Mouse (Mus musculus) inflammation-experienced regulatory T-cells, adult 16 weeks (primary cell): ENCODE data around the gene Selenon. TPM values are rescaled to one million over a fixed set of nuclear protein-coding genes. Genes with fewer than 3 reads are reported as not detected.

Experiments
- polyA plus RNA-seq: library from polyadenylated mRNA; unstranded; fragments of 100-300 nt; shearing (Covaris generic); gene quantifications from one replicate; pipeline ENCODE4 v1.2.1, GENCODE M21; 2017

Selenon gene
- polyA plus RNA-seq, result 1.2 TPM

GRCm38 (mm10) chr4:134551494-134552316, at the start of gene Selenon:
TSS of gene Selenon (minus strand) at chr4:134552166.

GRCm38 (mm10) chr4:134534932-134535786, 16.8 kb downstream of the Selenon start, which contains the start of gene Mtfr1l:
TSS of gene Mtfr1l (minus strand) at chr4:134535387.

GRCm38 (mm10) chr4:134510845-134511411, 41.0 kb downstream of the Selenon start, which contains the start of gene Aunip:
TSS of gene Aunip (plus strand) at chr4:134510999.

GRCm38 (mm10) chr4:134496595-134497210, 55.3 kb downstream of the Selenon start, which contains the start of gene Paqr7:
TSS of gene Paqr7 (plus strand) at chr4:134496697.

Other genes starting within 250 kb of the Selenon start
- gene Trim63, start 237.0 kb downstream of the Selenon start, polyA plus RNA-seq, result not detected
- 1.1 TPM for gene Slc30a2, start 209.0 kb downstream of the Selenon start, polyA plus RNA-seq
- gene Extl1, start 168.3 kb downstream of the Selenon start, polyA plus RNA-seq, result 2.0 TPM
- 2.5 TPM for gene Pafah2, start 155.8 kb downstream of the Selenon start, polyA plus RNA-seq
- gene Stmn1, start 83.8 kb downstream of the Selenon start, polyA plus RNA-seq, result 89.1 TPM
- gene Paqr7, start 55.5 kb downstream of the Selenon start, polyA plus RNA-seq, result 33.4 TPM
- gene Aunip, start 41.2 kb downstream of the Selenon start, polyA plus RNA-seq, result 0.91 TPM
- gene Mtfr1l, start 16.8 kb downstream of the Selenon start, polyA plus RNA-seq, result 129 TPM
- gene Man1c1, start 152.1 kb upstream of the Selenon start, polyA plus RNA-seq, result 1.0 TPM
- gene Ldlrap1, start 215.9 kb upstream of the Selenon start, polyA plus RNA-seq, result 53.5 TPM